Comparison of ENCODE assay signal across 8 mouse cellular contexts in genomic region chr9:35199772-35200471, GRCm38 (mm10). TPM values are rescaled to one million over a fixed set of nuclear protein-coding genes. Genes with fewer than 3 reads are reported as not detected.
DNase-seq lines count a peak whose midpoint lies in the region; ATAC-seq and TF ChIP-seq lines count a peak whose summit lies in the region.

TSS of gene Srpr (plus strand) at chr9:35200175.
TSS of gene Tirap (minus strand) at chr9:35200291.

- no peaks in the 10 kb centered on the region for H3K9me3 ChIP-seq in heart, embryonic 10.5 days
- H3K9me3 ChIP-seq in kidney, embryonic 14.5 days (ENCODE audit: control insufficient read depth, low read length): no peaks in the 10 kb centered on the region
- no peaks in the 10 kb centered on the region for H3K9me3 ChIP-seq in limb, embryonic 15.5 days
- no peaks in the 10 kb centered on the region for H3K9me3 ChIP-seq in midbrain, postnatal 0 days (ENCODE audit: low read length)

- peaks cover 14% of the 10 kb centered on the region for H3K79me2 ChIP-seq in C2C12 (ENCODE audit: control insufficient read depth, insufficient read depth)

- no peaks in the 10 kb centered on the region for H3K27me3 ChIP-seq in C2C12 (ENCODE audit: control insufficient read depth, insufficient read depth, insufficient read length)
- no peaks in the 10 kb centered on the region for H3K27me3 ChIP-seq in heart, embryonic 10.5 days (ENCODE audit: insufficient read depth, poor library complexity, severe bottlenecking)
- no peaks in the 10 kb centered on the region for H3K27me3 ChIP-seq in kidney, embryonic 14.5 days (ENCODE audit: control insufficient read depth, insufficient read depth, low read length)
- no peaks in the 10 kb centered on the region for H3K27me3 ChIP-seq in limb, embryonic 15.5 days
- H3K27me3 ChIP-seq in midbrain, postnatal 0 days (ENCODE audit: insufficient read depth, low read length): no peaks in the 10 kb centered on the region

- DNase-seq in brain, adult 2 months (ENCODE audit: low read depth, low spot score): peak; percentile 86
- DNase-seq in heart, embryonic 10.5 days (ENCODE audit: low spot score): peak; percentile 95
- peak; percentile 77 for DNase-seq in midbrain, postnatal 0 days (ENCODE audit: low spot score)
- peak; percentile 94 to 95 for DNase-seq in spleen, postnatal 10 days (ENCODE audit: low spot score in 2 of 2)

- H3K79me3 ChIP-seq in C2C12 (ENCODE audit: low read depth): no peaks in the 10 kb centered on the region

- H3K4me2 ChIP-seq in kidney, embryonic 14.5 days (replicated peaks; ENCODE audit: low read depth, low read length): peak within 1 kb of the TSS; percentile 81
- peak within 1 kb of the TSS; percentile 70 for H3K4me2 ChIP-seq in limb, embryonic 15.5 days
- H3K4me2 ChIP-seq in midbrain, postnatal 0 days (ENCODE audit: low read depth, low read length, poor library complexity, severe bottlenecking): peak within 1 kb of the TSS; percentile 87

- H3K27ac ChIP-seq in heart, embryonic 10.5 days: peak within 1 kb of the TSS; percentile 92
- H3K27ac ChIP-seq in kidney, embryonic 14.5 days (ENCODE audit: low read depth, low read length): peak within 1 kb of the TSS; percentile 30; the same call in 1 of the 2 replicates
- peak within 1 kb of the TSS; percentile 74 for H3K27ac ChIP-seq in limb, embryonic 15.5 days
- no peak within 1 kb of the TSS for H3K27ac ChIP-seq in midbrain, postnatal 0 days (ENCODE audit: low read depth, low read length)

- no peaks in the 10 kb centered on the region for H3K36me3 ChIP-seq in C2C12 (ENCODE audit: control insufficient read depth, insufficient read depth)
- H3K36me3 ChIP-seq in heart, embryonic 10.5 days: peaks cover 11% of the 10 kb centered on the region
- peaks cover 7% of the 10 kb centered on the region for H3K36me3 ChIP-seq in kidney, embryonic 14.5 days (ENCODE audit: control insufficient read depth, insufficient read depth, low read length)
- peaks cover 8% of the 10 kb centered on the region for H3K36me3 ChIP-seq in limb, embryonic 15.5 days
- peaks cover 5% of the 10 kb centered on the region; the same call in 1 of the 2 replicates for H3K36me3 ChIP-seq in midbrain, postnatal 0 days (ENCODE audit: insufficient read depth, low read length)

- ATAC-seq in erythroblast, adult 5-6 weeks (replicated peaks; ENCODE audit: low FRiP score, poor library complexity, severe bottlenecking): peak; percentile 95
- ATAC-seq in kidney, embryonic 14.5 days (ENCODE audit: low FRiP score, low TSS enrichment): peak; percentile 96
- ATAC-seq in limb, embryonic 15.5 days (ENCODE audit: insufficient number of reproducible peaks, low FRiP score, low TSS enrichment, low read depth): peak; percentile 84
- peak; percentile 88 for ATAC-seq in midbrain, postnatal 0 days (ENCODE audit: low FRiP score)

- TF ChIP-seq CTCF in C2C12 (IDR thresholded peaks at IDR 0.05; ENCODE audit: control insufficient read depth, insufficient read depth, insufficient read length): peak; percentile 96
- TF ChIP-seq CTCF in midbrain, postnatal 0 days (IDR thresholded peaks at IDR 0.05): peak; percentile 78

- under 1% methylated on average over 32 of the region's 44 CpGs for WGBS in heart, embryonic 10.5 days
- under 1% methylated on average over 40 of the region's 44 CpGs for WGBS in kidney, embryonic 14.5 days
- 0% methylated on average over 36 of the region's 44 CpGs for WGBS in limb, embryonic 15.5 days
- under 1% methylated on average over 41 of the region's 44 CpGs for WGBS in midbrain, postnatal 0 days

- peak within 1 kb of the TSS; percentile 62 for H3ac ChIP-seq in C2C12 (ENCODE audit: control insufficient read depth, insufficient read length, low read depth)

- H3K4me1 ChIP-seq in heart, embryonic 10.5 days: peaks cover 31% of the 10 kb centered on the region
- peaks cover 8% of the 10 kb centered on the region for H3K4me1 ChIP-seq in kidney, embryonic 14.5 days (ENCODE audit: control insufficient read depth, insufficient read depth, low read length)
- H3K4me1 ChIP-seq in limb, embryonic 15.5 days: peaks cover 20% of the 10 kb centered on the region
- peaks cover 7% of the 10 kb centered on the region; the same call in 1 of the 2 replicates for H3K4me1 ChIP-seq in midbrain, postnatal 0 days (ENCODE audit: insufficient read depth, low read length)

- peak within 1 kb of the TSS; percentile 55 for H3K4me3 ChIP-seq in C2C12 (ENCODE audit: insufficient read depth, poor library complexity, severe bottlenecking)
- H3K4me3 ChIP-seq in heart, embryonic 10.5 days: peak within 1 kb of the TSS; percentile 81
- peak within 1 kb of the TSS; percentile 62 for H3K4me3 ChIP-seq in kidney, embryonic 14.5 days (ENCODE audit: low read length)
- H3K4me3 ChIP-seq in limb, embryonic 15.5 days: peak within 1 kb of the TSS; percentile 71
- peak within 1 kb of the TSS; percentile 45 for H3K4me3 ChIP-seq in midbrain, postnatal 0 days (ENCODE audit: low read depth, low read length)

- peak within 1 kb of the TSS; percentile 78 for H3K9ac ChIP-seq in kidney, embryonic 14.5 days (ENCODE audit: low read depth, low read length)
- H3K9ac ChIP-seq in limb, embryonic 15.5 days: peak within 1 kb of the TSS; percentile 68
- H3K9ac ChIP-seq in midbrain, postnatal 0 days (replicated peaks; ENCODE audit: low read length, poor library complexity, severe bottlenecking): peak within 1 kb of the TSS; percentile 44

TF ChIP-seq in C2C12, 6 proteins besides CTCF, POLR2A, EP300 and RAD21:
- TF ChIP-seq CEBPB (IDR thresholded peaks at IDR 0.05; ENCODE audit: low read depth): no peak
- no peak for TF ChIP-seq MYOG (IDR thresholded peaks at IDR 0.05; ENCODE audit: control insufficient read depth, extremely low read depth, insufficient read length)
- TF ChIP-seq USF1 (IDR thresholded peaks at IDR 0.05; ENCODE audit: low read depth): no peak
- no peak for TF ChIP-seq MYOD1 (IDR thresholded peaks at IDR 0.05; ENCODE audit: control insufficient read depth, insufficient read length, low read depth)
- TF ChIP-seq FOSL1 (IDR thresholded peaks at IDR 0.05; ENCODE audit: insufficient read depth, low read length, poor library complexity, severe bottlenecking): no peak
- TF ChIP-seq MAX (IDR thresholded peaks at IDR 0.05): no peak
TF ChIP-seq in C2C12: peak in this region for 0.

RNA-seq across cellular contexts. Expression of gene Srpr, which starts in this region (rescaled TPM):
- 86.3 TPM for polyA plus RNA-seq in C2C12 (2012; fragmentation: generic; extraction: Trizol)
- 20.3 and 26.1 TPM in 2 replicates for total RNA-seq in erythroblast, adult 5-6 weeks (2015; ENCODE audit: low replicate concordance)
- 14.6 and 25.5 TPM in 2 replicates for total RNA-seq in erythroblast, adult 5-6 weeks (2017; ENCODE audit: low replicate concordance)
- polyA plus RNA-seq in heart, embryonic 10.5 days (2016; fragmentation: Nextera tagmentation; extraction: Ambion mirVana): 96.1 and 97.8 TPM in 2 replicates
- 89.1 and 125 TPM in 2 replicates for polyA plus RNA-seq in kidney, embryonic 14.5 days (2014; fragmentation: Nextera tagmentation; extraction: Ambion mirVana)
- 156 and 160 TPM in 2 replicates for polyA plus RNA-seq in limb, embryonic 15.5 days (2015; fragmentation: Nextera tagmentation; extraction: Ambion mirVana)
- total RNA-seq in midbrain, postnatal 0 days (2014; rRNA removed): 39.6 and 43.2 TPM in 2 replicates
- 61.0 and 63.0 TPM in 2 replicates for polyA plus RNA-seq in midbrain, postnatal 0 days (2015; fragmentation: Nextera tagmentation; extraction: Ambion mirVana)

RNA-seq across cellular contexts. Expression of gene Tirap, which starts in this region (rescaled TPM):
- polyA plus RNA-seq in C2C12 (2012; fragmentation: generic; extraction: Trizol): 5.4 TPM
- 2.1 and 4.4 TPM in 2 replicates for total RNA-seq in erythroblast, adult 5-6 weeks (2015; ENCODE audit: low replicate concordance)
- 2.2 and 4.5 TPM in 2 replicates for total RNA-seq in erythroblast, adult 5-6 weeks (2017; ENCODE audit: low replicate concordance)
- 14.1 and 15.3 TPM in 2 replicates for polyA plus RNA-seq in heart, embryonic 10.5 days (2016; fragmentation: Nextera tagmentation; extraction: Ambion mirVana)
- 10.1 and 12.5 TPM in 2 replicates for polyA plus RNA-seq in kidney, embryonic 14.5 days (2014; fragmentation: Nextera tagmentation; extraction: Ambion mirVana)
- polyA plus RNA-seq in limb, embryonic 15.5 days (2015; fragmentation: Nextera tagmentation; extraction: Ambion mirVana): 10.3 and 11.6 TPM in 2 replicates
- total RNA-seq in midbrain, postnatal 0 days (2014; rRNA removed): 2.6 and 4.3 TPM in 2 replicates
- 2.7 and 3.4 TPM in 2 replicates for polyA plus RNA-seq in midbrain, postnatal 0 days (2015; fragmentation: Nextera tagmentation; extraction: Ambion mirVana)
